Mouse (Mus musculus) liver, embryonic 14.5 days (tissue): ENCODE measurements around the gene Gm3952. TPM values are rescaled to one million over a fixed set of nuclear protein-coding genes. Genes with fewer than 3 reads are reported as not detected.

Experiments used
- ATAC-seq: fragments of 200-750 bp; cut with Nextera tagmentation; 2 replicates; pipeline ENCODE4 v1.8.0; 2017; ENCODE audit warnings: moderate number of reproducible peaks, mild to moderate bottlenecking, moderate library complexity; ENCODE audit not compliant: insufficient read depth
- DNase-seq, 3 experiments: peaks; one replicate each; pipeline ENCODE4 v3.0.0-alpha.2; 2012 to 2013; ENCODE audit warnings: low read depth in 3 of 3, low spot score in 3 of 3
- H3K27ac ChIP-seq: fragments of 300-500 bp; sonication (generic); 2 replicates; pipeline ENCODE4 v1.5.1; 2014; ENCODE audit warnings: moderate library complexity, mild to moderate bottlenecking, control low read depth, inconsistent platforms
- H3K27me3 ChIP-seq: fragments of 300-500 bp; sonication (generic); 2 replicates; pipeline ENCODE4 v1.6.1; 2014; ENCODE audit warnings: mild to moderate bottlenecking, low read length, moderate library complexity; ENCODE audit not compliant: control insufficient read depth, insufficient read depth
- H3K36me3 ChIP-seq: fragments of 300-500 bp; sonication (generic); replicated peaks from 2 replicates; pipeline ENCODE4 v1.6.1; 2014; ENCODE audit warnings: low read depth; ENCODE audit not compliant: control insufficient read depth, insufficient read depth
- H3K4me1 ChIP-seq, 2 experiments: fragments of 200-500 bp in 1 of 2; fragments of 300-500 bp in 1 of 2; sonication (generic) in 1 of 2; replicated peaks; 2 replicates each; pipeline ENCODE4 v1.6.1; 2012 to 2014; ENCODE audit warnings: antibody characterized with exemption in 1 of 2, inconsistent platforms in 1 of 2, low read length in 1 of 2; ENCODE audit not compliant: control insufficient read depth in 2 of 2, insufficient read depth in 2 of 2
- H3K4me2 ChIP-seq: fragments of 300-500 bp; sonication (generic); 2 replicates; pipeline ENCODE4 v1.6.1; 2014; ENCODE audit warnings: low read depth, mild to moderate bottlenecking, control low read depth, moderate library complexity
- H3K4me3 ChIP-seq, 2 experiments: fragments of 200-500 bp in 1 of 2; fragments of 300-500 bp in 1 of 2; sonication (generic) in 1 of 2; 2 replicates each; pipeline ENCODE4 v1.5.1; 2012 to 2014; ENCODE audit warnings: low read depth in 2 of 2, low read length in 2 of 2, mild to moderate bottlenecking in 2 of 2, control low read depth in 1 of 2, inconsistent platforms in 1 of 2, moderate library complexity in 1 of 2; ENCODE audit not compliant: insufficient read depth in 1 of 2
- H3K9ac ChIP-seq: fragments of 300-500 bp; sonication (generic); replicated peaks from 2 replicates; pipeline ENCODE4 v1.6.1; 2014; ENCODE audit warnings: mild to moderate bottlenecking, control low read depth, moderate library complexity
- H3K9me3 ChIP-seq: fragments of 300-500 bp; sonication (generic); 2 replicates; pipeline ENCODE4 v1.6.1; 2016; ENCODE audit warnings: low read length, mixed read lengths; ENCODE audit not compliant: control insufficient read depth
- CTCF ChIP-seq: IDR thresholded peaks from 2 replicates; pipeline ENCODE4 v1.5.1; 2016; ENCODE audit warnings: antibody characterized with exemption, low read depth, control low read depth
- EP300 ChIP-seq: IDR thresholded peaks from 2 replicates; pipeline ENCODE4 v1.6.1; 2016; ENCODE audit warnings: antibody characterized with exemption, low read depth
- WGBS: fragments of 180-500 bp; shearing (Covaris S2); extraction: QIAGEN DNeasy Blood & Tissue Kit; methylation state at CpG from one replicate; pipeline ENCODE4 v1.1.7; 2014; ENCODE audit not compliant: insufficient replicate concordance; 5-methylcytosine and 5-hydroxymethylcytosine counted together
- polyA plus RNA-seq, 2 experiments: library from polyadenylated mRNA; depleted of rRNA in 1 of 2; stranded (reverse) in 1 of 2; unstranded in 1 of 2; fragments of >200 nt; fragmentation: Nextera tagmentation in 1 of 2; extraction: Ambion mirVana in 1 of 2; gene quantifications; 2 replicates each; pipeline versions ENCODE4 v1.2.1 to v1.2.3; 2012 to 2014

The Gm3952 gene
- polyA plus RNA-seq (2012; rRNA removed) (not detected in 2 replicates), polyA plus RNA-seq (2014; fragmentation: Nextera tagmentation; extraction: Ambion mirVana) (not detected in 2 replicates)

DNA sequence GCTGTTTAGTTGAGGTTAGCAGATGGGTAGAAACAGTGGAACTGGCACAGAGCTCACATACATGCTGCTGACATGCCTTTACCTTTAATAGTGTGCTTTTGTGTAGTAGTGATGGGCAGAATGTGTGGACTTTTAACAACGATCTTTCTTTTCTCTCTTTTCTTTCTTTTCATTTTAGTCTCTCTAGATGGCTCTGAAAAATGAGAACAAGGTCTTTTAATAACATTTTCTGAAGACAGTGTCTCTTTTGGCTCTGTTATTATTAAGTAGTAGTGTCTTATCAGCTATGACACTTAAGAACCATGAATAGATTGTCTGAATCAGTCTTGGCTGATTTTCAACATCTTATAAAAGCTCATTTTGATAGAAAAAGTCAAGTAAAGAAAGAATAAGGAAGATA is at the start of gene Gm3952:
TSS of gene Gm3952 (minus strand) at position 101 of the 400 bp plus-strand sequence.
- Histone ChIP-seq H3K9me3 (no peaks in the 10 kb centered on the region), H3K27ac (no peak within 1 kb of the TSS), H3K4me1 (no peaks in the 10 kb centered on the region), H3K4me3 (no peak within 1 kb of the TSS), H3K4me2 (no peak within 1 kb of the TSS), H3K9ac (no peak within 1 kb of the TSS), H3K27me3 (no peaks in the 10 kb centered on the region), H3K36me3 (no peaks in the 10 kb centered on the region)
- DNase-seq = no peak
- WGBS = 48% methylated on average over 1 of the region's 1 CpGs
- TF ChIP-seq EP300 (no peak), CTCF (no peak)
- no peak for ATAC-seq

- Histone ChIP-seq H3K4me3 (no peak overlapping the region), H3K4me2 (no peak overlapping the region), H3K9me3 (no peaks in the 10 kb centered on the region), H3K36me3 (no peaks in the 10 kb centered on the region), H3K9ac (no peak overlapping the region), H3K27ac (no peak overlapping the region), H3K27me3 (no peaks in the 10 kb centered on the region), H3K4me1 (no peaks in the 10 kb centered on the region)
- DNase-seq (no peak), ATAC-seq (no peak)
- 17% methylated on average over 5 of the region's 5 CpGs for WGBS
- TF ChIP-seq CTCF = no peak
These were observed 45.3 kb upstream of the Gm3952 start for GRCm38 (mm10) chr8:128843749-128844148.

DNA sequence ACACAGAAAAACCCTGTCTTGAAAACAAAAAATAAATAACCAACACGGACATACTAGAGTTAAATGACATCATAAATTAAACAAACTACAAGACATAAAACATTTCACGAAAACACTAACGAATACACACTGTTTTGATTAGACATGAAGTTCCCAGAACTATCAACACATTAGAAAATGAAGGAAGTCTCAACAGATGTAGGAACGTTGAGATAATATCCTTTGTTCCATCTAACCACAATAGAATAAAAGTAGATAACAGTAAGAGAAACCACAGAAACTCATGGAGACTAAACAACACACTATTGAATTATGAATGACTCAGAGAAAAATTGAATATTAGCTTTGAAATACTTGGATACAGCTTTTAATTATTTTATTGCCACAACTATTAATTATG is 14.0 kb upstream of the Gm3952 start:
- no peak for ATAC-seq
- Histone ChIP-seq H3K36me3 (no peaks in the 10 kb centered on the region), H3K9ac (no peak overlapping the region), H3K4me1 (no peaks in the 10 kb centered on the region), H3K4me2 (no peak overlapping the region), H3K27me3 (no peaks in the 10 kb centered on the region), H3K9me3 (no peaks in the 10 kb centered on the region), H3K27ac (no peak overlapping the region), H3K4me3 (no peak overlapping the region)
- TF ChIP-seq CTCF (no peak), EP300 (no peak)
- 52% methylated on average over 4 of the region's 4 CpGs for WGBS
- no peak for DNase-seq

DNA sequence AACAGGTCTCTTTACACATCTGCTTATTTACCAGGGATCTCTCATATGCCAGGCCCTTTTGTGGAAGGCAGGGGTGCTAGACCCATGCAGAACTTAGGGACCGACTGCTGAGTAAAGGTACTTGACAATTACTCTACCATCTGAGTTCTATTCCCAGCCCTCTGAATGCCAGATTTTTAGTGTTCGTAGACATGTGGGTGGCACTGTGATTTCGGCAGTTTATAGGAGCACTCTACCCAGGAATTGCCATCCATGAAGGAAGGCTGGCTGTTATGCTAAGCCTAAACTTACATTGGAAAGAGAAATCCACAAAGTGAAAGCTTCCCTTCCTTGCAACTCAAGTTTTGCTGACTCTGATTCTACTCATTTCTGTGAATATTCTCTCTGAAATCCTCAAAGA is 62.8 kb downstream of the Gm3952 start:
- H3K9ac ChIP-seq = no peak overlapping the region
- TF ChIP-seq EP300 (no peak), CTCF (no peak)
- 75% methylated on average over 3 of the region's 3 CpGs for WGBS
- H3K27ac ChIP-seq = no peak overlapping the region
- no peaks in the 10 kb centered on the region for H3K9me3 ChIP-seq
- DNase-seq = no peak
- H3K4me1 ChIP-seq = no peaks in the 10 kb centered on the region
- no peaks in the 10 kb centered on the region for H3K27me3 ChIP-seq
- no peak for ATAC-seq
- no peak overlapping the region for H3K4me2 ChIP-seq
- H3K4me3 ChIP-seq = no peak overlapping the region
- H3K36me3 ChIP-seq = peaks cover 29% of the 10 kb centered on the region

GRCm38 (mm10) chr8:128734118-128734517 is 64.4 kb downstream of the Gm3952 start:
- ATAC-seq = no peak
- no peak overlapping the region for H3K9ac ChIP-seq
- TF ChIP-seq CTCF (no peak), EP300 (no peak)
- no peaks in the 10 kb centered on the region for H3K4me1 ChIP-seq
- no peaks in the 10 kb centered on the region for H3K9me3 ChIP-seq
- no peak for DNase-seq
- no peak overlapping the region for H3K27ac ChIP-seq
- WGBS = 44% methylated on average over 3 of the region's 3 CpGs
- H3K36me3 ChIP-seq = peaks cover 37% of the 10 kb centered on the region
- H3K27me3 ChIP-seq = no peaks in the 10 kb centered on the region
- H3K4me3 ChIP-seq = no peak overlapping the region
- no peak overlapping the region for H3K4me2 ChIP-seq

GRCm38 (mm10) chr8:128732254-128732653 is 66.2 kb downstream of the Gm3952 start:
- 90% methylated on average over 2 of the region's 2 CpGs for WGBS
- no peak for ATAC-seq
- H3K4me3 ChIP-seq = no peak overlapping the region
- no peak for TF ChIP-seq EP300
- H3K4me1 ChIP-seq = no peaks in the 10 kb centered on the region
- H3K4me2 ChIP-seq = no peak overlapping the region
- no peak for DNase-seq
- peaks cover 44% of the 10 kb centered on the region for H3K36me3 ChIP-seq
- H3K9ac ChIP-seq = no peak overlapping the region
- no peaks in the 10 kb centered on the region for H3K9me3 ChIP-seq
- H3K27me3 ChIP-seq = no peaks in the 10 kb centered on the region
- no peak overlapping the region for H3K27ac ChIP-seq
